Mouse (Mus musculus): ENCODE results near the gene Fads2.

Fads2 gene

GRCm38 (mm10) chr19:10014824-10015223 lies 86.7 kb downstream of the Fads2 start:
- DNase-seq (ENCODE audit: low read depth, low spot score) = no peak

GRCm38 (mm10) chr19:10013913-10014312 lies 87.6 kb downstream of the Fads2 start:
- peak; percentile 88 for DNase-seq (ENCODE audit: low read depth, low spot score)

GRCm38 (mm10) chr19:10013348-10013747 lies 88.2 kb downstream of the Fads2 start:
- DNase-seq (ENCODE audit: low read depth, low spot score) = no peak

- peak; percentile 81 for DNase-seq (ENCODE audit: low read depth, low spot score)
These were observed 88.7 kb downstream of the Fads2 start for GRCm38 (mm10) chr19:10012827-10013278.

Measured in mesoderm, embryonic 11.5 days (tissue).